Mouse (Mus musculus): ENCODE results near the gene Coro6.

Coro6 gene

GRCm38 (mm10) chr11:77514281-77514831 is 52.1 kb downstream of the Coro6 start:
- DNase-seq: no peak

DNA sequence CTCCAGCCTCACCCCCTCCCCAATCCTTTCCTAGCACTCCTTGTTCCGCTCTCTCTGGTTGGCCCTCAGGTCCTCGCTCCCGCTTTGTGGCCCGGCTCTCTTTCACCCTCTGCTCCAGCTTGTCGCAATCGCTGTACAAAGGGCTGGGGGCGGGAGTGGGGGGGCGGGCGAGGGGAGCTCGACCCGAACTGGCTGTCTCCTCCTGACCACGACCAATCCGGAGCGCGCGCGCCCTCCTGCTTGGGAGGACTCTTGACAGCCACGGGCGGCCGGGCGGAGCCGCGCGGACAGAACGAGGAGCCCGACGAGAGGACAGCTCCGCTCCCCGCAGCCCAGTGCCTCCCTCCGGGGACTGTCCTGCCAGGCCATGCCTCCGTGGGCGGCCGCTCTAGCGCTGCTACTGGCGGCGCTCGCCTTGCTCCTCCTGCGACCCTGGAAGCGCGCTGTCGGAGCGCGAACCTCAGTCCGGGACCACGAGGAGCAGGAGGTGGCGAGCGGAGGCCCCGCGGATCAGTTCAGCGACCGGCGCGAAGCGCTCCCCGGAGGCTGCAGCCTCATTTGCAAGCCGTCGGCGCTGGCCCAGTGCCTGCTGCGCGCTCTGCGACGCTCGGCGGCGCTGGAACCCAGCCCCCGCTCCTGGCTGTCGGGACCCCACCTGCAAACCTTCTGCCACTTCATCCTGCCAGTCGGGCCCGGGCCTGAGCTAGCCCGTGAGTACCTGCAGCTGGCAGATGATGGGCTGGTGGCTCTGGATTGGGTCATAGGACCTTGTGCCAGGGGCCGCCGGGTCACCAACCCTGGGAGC is 52.8 kb downstream of the Coro6 start, which contains the start of gene Abhd15:
Gene Abhd15 (plus strand): TSS at position 290 of the 805 bp plus-strand sequence.
- DNase-seq: peak; percentile 88 to 91

DNA sequence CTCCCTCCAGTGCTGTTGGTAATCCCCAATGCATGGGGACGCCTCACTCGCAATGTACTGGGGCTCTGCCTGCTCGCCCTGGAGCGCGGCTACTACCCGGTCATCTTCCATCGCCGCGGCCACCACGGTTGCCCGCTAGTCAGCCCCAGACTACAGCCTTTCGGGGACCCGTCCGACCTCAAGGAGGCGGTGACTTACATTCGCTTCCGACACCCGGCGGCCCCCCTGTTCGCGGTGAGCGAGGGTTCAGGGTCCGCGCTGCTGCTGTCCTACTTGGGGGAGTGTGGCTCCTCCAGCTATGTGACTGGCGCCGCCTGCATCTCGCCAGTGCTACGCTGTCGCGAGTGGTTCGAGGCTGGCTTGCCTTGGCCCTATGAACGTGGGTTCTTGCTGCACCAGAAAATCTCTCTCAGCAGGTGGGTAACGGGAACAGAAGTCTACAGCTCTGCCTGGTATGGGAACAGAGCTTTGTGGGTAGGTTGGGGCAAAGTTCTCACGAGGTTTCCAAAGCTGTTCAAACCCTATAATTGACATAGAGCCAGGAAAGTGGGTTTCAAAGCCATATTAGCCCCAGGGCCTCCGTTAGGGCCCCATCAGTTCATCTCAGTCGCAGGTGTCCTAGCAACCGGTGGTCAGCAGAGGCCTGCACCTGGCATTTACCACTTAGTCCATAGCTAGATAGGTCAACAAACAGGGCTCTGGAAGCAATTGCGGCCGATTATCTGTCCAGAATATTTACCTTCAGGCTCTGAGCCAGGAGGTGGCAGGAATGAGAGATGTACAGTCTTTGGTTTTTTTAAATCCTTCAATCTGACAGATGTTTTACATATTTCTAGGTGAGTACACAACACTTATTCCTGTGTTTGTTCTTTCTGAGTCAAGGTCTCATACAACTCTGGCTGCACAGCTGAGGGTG is 53.7 kb downstream of the Coro6 start, which contains the start of gene Trp53i13:
Gene Trp53i13 (minus strand): TSS at position 344 of the 916 bp plus-strand sequence.
- DNase-seq: no peak

GRCm38 (mm10) chr11:77516553-77517425 is 54.6 kb downstream of the Coro6 start:
- DNase-seq: no peak

- no peak for DNase-seq
Observed at GRCm38 (mm10) chr11:77518051-77518798, 56.0 kb downstream of the Coro6 start.

GRCm38 (mm10) chr11:77519043-77519442 is 56.8 kb downstream of the Coro6 start, which contains the start of gene Gm10392:
Gene Gm10392 (minus strand): TSS chr11:77519198.
- DNase-seq: peak; percentile 65 to 73

All from lung, adult 18-20 months (tissue).